Mouse (Mus musculus): ENCODE measurements around the gene Slc34a1.

The Slc34a1 gene

DNA sequence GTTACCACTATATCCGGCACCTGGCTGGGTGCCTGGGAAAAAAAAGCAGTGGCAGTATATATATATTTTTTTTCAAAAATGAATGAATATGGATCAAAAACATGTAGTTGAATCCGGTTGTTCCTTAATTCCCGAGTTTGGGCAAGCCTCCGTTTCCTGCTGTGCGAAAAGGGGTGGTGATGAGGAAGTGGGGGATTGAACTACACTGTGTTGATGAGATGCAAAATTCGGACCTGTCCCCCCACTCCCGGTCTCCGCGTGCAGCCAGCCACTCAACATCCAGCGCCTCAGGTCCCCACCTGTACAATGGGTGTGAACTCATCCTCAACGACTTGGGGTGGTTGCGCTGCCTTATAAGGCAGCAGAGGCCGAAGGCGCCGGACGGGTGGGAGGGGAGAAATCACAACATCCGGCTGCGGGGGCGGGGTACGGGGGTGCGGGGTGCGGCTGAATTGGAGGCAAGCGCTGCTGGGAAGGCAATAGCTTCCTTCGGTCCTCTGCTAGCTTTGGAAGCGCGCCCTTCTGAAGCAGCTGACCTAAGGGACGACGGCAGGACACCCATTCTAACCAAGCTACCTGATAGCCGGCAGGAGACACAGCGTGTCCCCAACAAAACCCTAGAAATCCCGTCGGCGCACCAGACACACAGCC lies 46.4 kb downstream of the Slc34a1 start:
- DNase-seq (ENCODE audit: low read depth) = no peak

DNA sequence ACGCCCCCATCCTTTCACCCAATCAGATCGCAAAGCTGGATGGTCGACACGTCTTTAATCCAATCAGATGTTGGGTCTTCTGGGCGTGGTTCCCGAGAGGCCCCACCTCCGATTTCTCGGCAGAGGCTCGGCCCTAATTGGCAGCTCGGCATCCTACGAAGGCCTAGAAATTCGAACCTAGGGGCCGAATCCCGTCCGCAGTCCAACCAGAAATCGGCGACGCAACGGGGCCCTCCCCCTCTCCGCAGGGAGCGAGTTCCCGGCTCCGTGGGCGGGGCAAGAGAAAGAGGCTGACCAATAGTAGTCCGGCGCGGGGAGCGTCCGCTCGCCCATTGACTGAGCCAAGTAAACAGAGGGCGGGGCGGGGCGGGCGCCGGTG lies 46.9 kb downstream of the Slc34a1 start, which contains the start of gene Grk6:
TSS of gene Grk6 (plus strand) at position 136 of the 379 bp plus-strand sequence.
- peak; percentile 99 for DNase-seq (ENCODE audit: low read depth)

DNA sequence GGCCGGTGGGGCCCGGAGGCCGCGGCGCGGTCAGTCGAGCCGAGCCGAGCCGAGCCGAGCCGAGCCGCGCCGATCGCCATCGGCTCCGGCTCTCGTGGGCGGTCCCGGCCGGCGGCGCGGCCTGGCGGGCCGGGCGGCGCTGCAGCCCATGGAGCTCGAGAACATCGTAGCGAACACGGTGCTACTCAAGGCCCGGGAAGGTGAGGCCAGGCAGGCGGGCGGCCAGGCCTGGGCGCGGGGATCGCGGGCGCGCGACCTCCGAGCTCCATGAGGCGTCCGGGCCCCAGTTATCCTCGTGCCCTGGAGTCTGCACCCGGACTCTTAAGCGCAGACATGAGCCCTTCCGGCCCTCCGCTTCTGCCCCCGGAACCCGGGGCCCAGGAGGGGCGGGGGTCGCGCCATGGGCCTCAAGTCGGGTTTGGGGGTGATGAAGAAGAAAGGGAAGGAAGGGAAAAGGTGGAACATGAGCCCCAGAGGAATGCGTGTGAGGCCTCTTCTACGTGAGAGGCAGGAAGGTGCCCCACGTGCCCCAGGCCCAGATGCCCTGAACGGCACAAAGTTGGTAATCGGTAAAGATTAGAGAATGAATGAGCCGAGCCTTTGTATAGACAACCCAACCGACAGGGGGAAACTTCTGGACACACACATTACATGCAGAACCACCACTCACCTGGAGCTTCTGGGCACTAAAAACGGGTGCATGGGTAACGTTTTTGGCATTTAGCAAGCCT lies 47.5 kb downstream of the Slc34a1 start:
- DNase-seq (ENCODE audit: low read depth) = no peak

DNA sequence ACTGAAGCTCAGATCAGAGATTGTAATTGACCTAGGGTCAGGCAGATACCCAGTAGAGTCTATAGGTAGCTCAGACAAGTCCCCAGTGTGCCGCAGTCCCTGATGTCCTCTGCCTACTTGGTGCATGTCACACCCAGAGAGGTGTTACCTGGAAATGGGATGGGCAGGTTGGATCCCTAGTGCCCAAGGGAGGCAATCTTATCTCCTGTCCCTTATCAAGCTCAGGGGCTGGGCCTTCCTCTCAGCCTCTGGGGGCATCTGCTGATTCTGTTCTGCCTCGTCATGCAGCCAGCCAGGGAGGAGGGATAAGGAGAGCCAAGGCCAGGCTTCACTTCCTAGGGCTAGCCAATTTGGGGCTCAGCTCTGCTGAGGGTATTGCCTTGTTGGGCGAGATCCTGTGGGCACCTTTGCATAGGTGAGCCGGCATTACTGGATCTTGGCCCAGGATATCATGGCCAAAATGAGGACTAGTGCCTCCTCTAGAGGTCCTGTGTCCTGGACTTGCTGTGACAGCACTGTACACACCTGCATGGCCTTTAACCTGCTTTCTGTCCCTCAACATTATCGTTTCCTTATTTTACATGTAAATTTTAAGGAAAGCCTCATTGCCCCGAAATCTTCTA lies 48.6 kb downstream of the Slc34a1 start:
- no peak for DNase-seq (ENCODE audit: low read depth)

DNA sequence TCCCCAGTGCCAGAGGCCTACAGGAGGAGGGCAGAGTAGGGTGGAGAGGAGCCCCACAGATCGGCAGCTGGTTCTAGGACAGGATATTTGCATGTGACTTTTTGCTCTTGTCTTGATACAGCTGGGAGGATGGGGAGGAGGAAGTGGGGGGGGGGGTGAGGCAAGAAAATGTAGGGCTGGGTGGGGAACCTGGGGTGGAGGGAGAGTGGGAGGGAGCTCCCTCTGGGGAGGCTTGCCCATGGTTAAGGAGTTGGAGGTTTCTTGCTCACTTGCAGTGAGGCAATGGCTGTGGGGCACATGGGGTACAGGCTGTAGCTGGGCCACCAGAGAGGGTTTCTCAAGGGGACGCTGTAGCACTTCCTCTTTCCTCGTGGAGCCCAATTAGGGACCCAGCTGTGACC lies 49.6 kb downstream of the Slc34a1 start:
- no peak for DNase-seq (ENCODE audit: low read depth)

DNA sequence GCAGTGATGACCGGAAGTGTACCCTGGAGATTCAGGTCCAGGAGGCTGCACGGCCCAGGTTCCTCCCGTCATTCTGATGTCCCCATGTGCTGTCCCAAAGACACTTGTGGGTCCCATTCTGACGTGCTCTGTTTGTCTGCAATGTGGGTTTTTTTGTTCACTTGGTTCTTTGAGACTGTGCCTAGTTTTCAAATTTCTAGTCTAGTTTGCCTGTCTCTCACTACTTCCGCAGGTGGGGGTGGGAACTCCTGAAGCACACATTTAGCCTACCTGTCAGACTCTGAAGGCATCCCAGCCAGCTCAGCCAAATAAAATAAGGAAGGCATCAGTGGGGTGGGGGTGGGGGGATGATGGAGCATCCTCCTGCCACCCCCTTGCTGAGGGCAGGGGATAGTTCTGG lies 50.1 kb downstream of the Slc34a1 start:
- DNase-seq (ENCODE audit: low read depth) = no peak

DNA sequence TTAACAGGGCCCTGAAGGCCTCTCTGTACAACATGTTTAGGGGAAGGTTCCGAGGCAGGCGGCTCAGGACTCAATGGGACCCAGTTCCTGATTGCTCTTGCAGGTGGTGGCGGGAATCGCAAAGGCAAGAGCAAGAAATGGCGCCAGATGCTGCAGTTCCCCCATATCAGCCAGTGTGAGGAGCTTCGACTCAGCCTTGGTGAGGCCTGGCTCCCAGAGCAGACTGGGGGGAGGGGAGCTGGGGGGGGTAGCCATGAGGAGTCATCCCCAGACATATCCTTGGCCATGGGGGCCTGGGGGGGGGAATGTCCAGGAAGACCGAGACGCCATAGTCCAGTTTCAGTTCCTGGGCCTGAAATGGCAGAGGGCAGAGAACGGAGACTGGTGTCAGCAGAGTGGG lies 51.2 kb downstream of the Slc34a1 start:
- no peak for DNase-seq (ENCODE audit: low read depth)

DNA sequence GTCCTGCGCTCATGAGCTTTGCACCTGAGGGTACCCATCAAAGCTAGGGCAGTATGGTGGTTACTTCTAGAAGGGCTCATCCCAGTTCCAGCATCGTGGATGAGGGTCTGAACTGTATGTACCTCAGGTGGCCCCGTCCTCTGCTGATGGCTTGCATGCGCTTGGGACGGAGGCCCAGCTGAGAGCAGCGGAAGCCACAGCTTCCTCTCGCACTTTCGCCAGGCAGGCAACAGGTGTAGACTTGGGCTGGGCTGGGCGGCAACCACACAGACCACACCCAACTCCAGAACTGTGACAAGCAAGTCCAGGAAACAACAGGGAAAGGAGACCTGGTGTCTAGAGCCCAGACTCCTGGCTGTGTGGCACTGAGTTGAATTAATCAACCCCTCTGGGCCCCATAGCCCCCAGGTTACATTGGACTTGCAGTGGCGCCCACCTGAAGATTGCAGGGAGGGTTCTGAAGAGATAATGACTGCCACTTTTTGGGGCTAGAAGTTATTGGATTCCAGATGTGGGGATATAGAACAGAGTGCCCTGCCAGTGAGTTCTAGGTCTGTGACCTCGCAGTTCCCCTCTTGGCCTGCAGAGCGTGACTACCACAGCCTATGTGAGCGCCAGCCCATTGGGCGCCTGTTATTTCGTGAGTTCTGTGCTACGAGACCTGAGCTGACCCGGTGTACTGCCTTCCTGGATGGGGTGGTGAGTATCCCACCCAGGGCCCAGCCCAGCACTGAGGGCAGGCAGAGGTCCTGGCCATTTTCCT lies 51.9 kb downstream of the Slc34a1 start:
- DNase-seq (ENCODE audit: low read depth) = no peak

DNA sequence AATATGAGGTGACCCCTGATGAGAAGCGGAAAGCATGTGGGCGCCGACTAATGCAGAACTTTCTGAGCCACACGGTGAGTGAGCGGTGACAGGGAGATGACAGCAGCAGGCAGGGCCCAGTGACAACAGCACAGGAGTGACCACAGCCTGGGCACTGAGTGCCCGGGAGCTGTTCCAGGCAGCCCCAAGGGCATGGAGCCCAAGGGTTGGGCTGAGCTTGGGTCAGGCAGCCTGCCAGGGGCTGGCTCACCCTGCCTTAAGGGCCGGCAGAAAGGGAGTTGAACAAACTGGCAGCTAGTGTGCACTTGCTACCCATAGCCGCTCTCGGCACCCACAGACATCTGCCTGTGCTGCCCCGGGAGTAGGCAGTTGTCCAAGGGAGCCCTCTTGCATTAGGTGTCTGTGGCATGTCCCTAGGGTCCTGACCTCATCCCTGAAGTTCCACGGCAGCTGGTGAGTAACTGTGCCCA lies 52.6 kb downstream of the Slc34a1 start:
- no peak for DNase-seq (ENCODE audit: low read depth)

DNA sequence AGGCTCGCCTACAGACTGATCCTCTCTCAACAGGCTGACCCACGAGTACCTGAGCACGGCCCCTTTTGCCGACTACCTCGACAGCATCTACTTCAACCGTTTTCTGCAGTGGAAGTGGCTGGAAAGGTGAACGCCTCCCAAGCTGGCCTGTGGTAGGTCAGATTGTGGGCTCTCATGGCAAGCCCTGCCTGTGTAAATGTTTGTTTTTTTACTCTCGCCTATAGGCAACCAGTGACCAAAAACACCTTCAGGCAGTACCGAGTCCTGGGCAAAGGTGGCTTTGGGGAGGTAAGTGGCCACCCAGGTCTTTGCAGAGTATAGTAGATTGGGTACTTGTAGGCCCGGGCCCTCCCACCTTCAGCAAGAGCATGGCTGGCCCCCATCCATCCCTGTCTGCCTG lies 53.3 kb downstream of the Slc34a1 start:
- no peak for DNase-seq (ENCODE audit: low read depth)

DNA sequence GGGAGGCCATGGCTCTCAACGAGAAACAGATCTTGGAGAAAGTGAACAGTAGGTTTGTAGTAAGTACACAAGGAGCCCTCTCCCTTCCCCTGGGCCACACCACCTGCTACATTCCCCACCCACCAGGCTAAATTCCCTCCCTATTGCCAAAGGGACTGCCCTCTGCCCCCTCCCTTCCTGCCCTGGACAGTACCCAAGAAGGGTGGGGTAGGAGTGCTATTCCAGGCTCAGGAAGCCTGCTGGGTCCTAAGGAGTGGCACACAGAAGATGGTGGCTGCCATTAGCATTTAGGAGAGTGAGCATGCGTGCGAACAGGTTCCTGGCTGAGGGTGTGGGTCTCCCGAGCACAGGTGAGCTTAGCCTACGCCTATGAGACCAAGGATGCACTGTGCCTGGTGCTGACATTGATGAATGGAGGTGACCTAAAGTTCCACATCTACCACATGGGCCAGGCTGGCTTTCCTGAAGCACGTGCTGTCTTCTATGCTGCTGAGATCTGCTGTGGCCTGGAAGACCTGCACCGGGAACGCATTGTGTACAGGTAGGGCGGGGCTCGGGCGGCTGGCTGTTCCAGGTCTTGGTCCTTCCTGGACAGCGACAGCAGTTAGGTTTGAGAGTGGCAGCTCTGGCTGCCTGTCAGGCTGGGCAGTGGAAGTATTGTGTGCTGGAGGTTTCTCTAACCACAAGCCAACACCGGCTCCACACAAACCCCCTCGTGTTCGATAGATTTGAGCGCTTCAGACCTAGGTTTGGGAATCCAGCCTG lies 54.0 kb downstream of the Slc34a1 start:
- DNase-seq (ENCODE audit: low read depth) = no peak

DNA sequence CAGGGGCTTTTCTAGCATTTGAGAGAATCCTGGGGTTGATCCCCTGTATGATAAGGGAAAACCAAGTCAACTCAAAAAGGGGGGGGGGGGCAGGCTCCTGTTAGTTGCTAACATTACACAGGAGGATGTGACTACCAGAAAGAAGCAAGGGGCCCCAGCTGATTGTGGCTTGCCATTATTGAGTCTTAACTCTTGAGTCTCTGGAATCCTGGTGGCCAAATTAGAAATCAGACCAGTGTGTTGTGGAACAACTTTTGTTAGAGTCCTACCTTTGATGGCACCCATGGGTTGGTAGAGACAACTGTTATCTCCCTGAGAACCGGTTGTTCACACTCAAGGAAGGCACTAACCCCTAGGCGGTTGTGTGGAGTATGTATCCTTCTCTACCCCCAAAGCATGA lies 65.0 kb downstream of the Slc34a1 start:
- DNase-seq (ENCODE audit: low read depth) = no peak

DNA sequence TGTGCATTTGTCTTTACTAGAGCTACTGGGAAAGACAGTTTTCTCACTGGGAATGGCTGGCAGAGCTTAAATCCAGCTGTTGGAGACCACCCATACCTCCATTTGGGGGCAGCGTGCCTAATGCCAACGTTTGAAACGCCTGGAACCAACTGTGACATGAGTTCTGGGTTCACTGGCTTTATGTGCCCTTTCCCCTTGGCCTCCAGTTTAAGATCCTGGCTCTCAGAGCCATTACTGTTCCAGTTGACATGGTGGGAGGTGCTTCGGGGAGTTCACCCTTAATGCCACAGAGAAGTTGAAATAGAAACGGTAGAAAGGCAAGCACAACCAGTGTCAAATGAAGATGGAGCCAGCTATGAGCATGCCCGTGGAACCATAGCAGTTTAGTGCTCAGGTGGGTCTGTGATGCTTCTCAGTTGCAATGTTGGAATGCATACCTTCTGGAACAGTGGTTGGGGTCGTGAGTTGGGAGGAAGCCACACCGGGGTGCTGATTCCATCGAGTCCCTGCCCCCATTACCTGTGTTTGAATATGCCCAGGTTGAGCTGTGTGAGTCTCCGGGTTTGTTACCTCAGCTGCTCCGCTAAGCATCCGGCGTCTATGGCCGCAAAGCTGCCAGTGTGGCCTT lies 65.5 kb downstream of the Slc34a1 start:
- no peak for DNase-seq (ENCODE audit: low read depth)

DNA sequence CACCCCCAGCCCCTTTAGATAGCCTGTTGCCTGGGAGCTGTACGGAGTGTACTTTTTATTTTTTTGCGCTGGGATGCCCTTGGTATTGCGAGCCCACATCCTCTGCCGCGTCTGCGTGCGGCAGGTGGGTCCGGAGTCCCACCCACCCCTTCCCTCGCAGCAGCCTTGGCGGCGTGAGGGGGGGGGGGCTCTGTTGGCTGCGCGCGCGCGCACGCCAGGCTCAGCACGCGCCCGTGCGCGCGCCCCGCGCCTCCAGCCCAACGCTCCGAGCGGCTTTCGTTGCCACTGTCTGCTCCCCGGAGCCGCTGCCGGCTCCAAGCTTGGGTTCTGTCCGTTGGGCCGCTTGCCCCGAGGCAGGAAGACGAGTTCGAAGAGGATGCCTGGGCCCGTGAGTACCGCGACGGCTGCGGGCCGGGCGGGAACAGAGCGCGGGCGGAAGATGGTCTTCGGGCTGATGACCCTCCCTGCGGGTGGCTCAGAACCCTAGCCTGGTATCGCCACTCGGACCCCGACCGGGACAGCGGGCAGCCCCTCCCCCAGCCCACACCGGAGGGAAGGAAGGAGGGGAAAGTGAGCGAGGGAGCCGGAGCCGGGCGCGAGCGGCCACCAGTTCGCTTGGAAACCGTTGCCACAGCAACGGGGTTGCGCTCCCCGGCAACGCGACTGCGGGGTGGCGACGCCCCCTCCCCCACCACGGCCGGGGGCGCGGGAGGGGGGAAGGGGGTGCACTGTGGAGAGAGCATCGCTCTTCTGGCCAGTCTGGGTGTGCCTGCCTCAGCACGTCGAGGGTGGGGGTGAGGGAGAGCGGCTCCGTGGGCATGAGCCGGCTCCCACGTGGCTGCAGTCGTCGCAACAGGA lies 66.3 kb downstream of the Slc34a1 start, which contains the start of gene Prr7:
TSS of gene Prr7 (plus strand) at position 241 of the 858 bp plus-strand sequence.
- DNase-seq (ENCODE audit: low read depth) = no peak

DNA sequence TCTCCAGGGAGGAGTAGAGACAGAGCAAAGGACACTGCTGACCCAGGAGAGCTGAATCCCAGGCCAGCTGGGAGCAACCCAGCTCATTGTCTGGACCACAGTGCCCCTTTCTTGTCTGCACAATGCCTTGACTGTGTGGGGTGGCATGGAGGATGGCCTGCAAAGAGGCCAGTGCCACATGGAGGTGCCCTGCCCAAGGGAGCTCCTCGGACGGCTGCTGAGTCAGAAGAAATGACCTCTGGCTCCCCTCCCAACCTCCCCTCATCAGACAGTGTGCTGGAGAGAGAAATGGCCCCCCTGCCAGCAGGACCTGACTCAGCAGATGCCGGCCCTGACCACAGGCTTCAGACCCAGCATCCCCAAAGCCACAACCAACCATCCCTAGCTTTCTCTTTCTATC lies 67.2 kb downstream of the Slc34a1 start:
- no peak for DNase-seq (ENCODE audit: low read depth)
